Mouse (Mus musculus) embryonic facial prominence, embryonic 11.5 days (tissue): Measurements from ENCODE around the gene Als2. TPM values are rescaled to one million over a fixed set of nuclear protein-coding genes. Genes with fewer than 3 reads are reported as not detected.

Source experiments
- ATAC-seq: fragments of 200-750 bp; cut with Nextera tagmentation; replicated peaks from 2 replicates; pipeline ENCODE4 v1.8.0; 2017; ENCODE audit warnings: low read depth; ENCODE audit not compliant: insufficient number of reproducible peaks, low FRiP score, low TSS enrichment
- DNase-seq: peaks from one replicate; pipeline ENCODE4 v3.0.0-alpha.2; 2015; ENCODE audit warnings: low spot score
- H3K27ac ChIP-seq: fragments of 300-500 bp; sonication (generic); replicated peaks from 2 replicates; pipeline ENCODE4 v1.5.1; 2014; ENCODE audit warnings: mild to moderate bottlenecking, low read depth, low read length, control low read depth
- H3K27me3 ChIP-seq: fragments of 300-500 bp; sonication (generic); 2 replicates; pipeline ENCODE4 v1.6.1; 2014; ENCODE audit warnings: mild to moderate bottlenecking, low read length, moderate library complexity, mixed read lengths; ENCODE audit not compliant: control insufficient read depth, insufficient read depth
- H3K36me3 ChIP-seq: fragments of 300-500 bp; sonication (generic); replicated peaks from 2 replicates; pipeline ENCODE4 v1.6.1; 2014; ENCODE audit warnings: low read depth, mild to moderate bottlenecking, low read length, moderate library complexity, mixed read lengths; ENCODE audit not compliant: control insufficient read depth, insufficient read depth
- H3K4me1 ChIP-seq: fragments of 300-500 bp; sonication (generic); 2 replicates; pipeline ENCODE4 v1.6.1; 2014; ENCODE audit warnings: low read length, mixed read lengths; ENCODE audit not compliant: control insufficient read depth, insufficient read depth
- H3K4me2 ChIP-seq: fragments of 300-500 bp; sonication (generic); 2 replicates; pipeline ENCODE4 v1.6.1; 2014; ENCODE audit warnings: low read depth, mild to moderate bottlenecking, control low read depth, low read length, moderate library complexity
- H3K4me3 ChIP-seq: fragments of 300-500 bp; sonication (generic); 2 replicates; pipeline ENCODE4 v1.5.1; 2014; ENCODE audit warnings: low read depth, low read length, control low read depth
- H3K9ac ChIP-seq: fragments of 300-500 bp; sonication (generic); replicated peaks from 2 replicates; pipeline ENCODE4 v1.6.1; 2014; ENCODE audit warnings: mild to moderate bottlenecking, control low read depth, low read length
- H3K9me3 ChIP-seq: fragments of 300-500 bp; sonication (generic); replicated peaks from 2 replicates; pipeline ENCODE4 v1.6.1; 2016; ENCODE audit warnings: mild to moderate bottlenecking, low read length, inconsistent platforms, mixed read lengths; ENCODE audit not compliant: control insufficient read depth
- WGBS: fragments of 180-500 bp; shearing (Covaris S2); extraction: QIAGEN DNeasy Blood & Tissue Kit; methylation state at CpG from one replicate; pipeline ENCODE4 v1.1.7; 2014; 5-methylcytosine and 5-hydroxymethylcytosine counted together
- polyA plus RNA-seq: library from polyadenylated mRNA; unstranded; fragments of >200 nt; fragmentation: Nextera tagmentation; extraction: Ambion mirVana; gene quantifications from 2 replicates; pipeline ENCODE4 v1.2.1, GENCODE M21; 2014

Als2 gene
- polyA plus RNA-seq, 1 experiment from 2014 or later: 12.3 TPM

DNA sequence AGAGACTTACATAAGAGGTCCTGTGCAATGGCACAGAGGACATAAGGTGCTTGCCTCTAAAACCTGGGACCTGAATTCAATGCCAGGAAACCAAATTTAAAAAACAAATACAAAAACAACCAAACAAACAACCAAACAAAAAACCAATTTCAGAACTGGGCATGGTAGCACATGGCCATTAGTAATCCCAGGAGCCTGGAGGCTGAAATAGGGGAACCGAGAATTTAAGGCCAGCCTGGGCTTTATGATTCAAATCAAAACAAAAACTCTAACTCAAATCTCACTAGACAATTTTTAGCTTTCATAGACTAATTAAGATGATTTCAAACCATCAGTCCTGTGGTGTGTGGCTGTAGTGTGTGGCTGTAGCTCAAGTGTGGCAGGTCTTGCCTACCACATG, 32.5 kb downstream of the Als2 start:
- no peaks in the 10 kb centered on the region for H3K36me3 ChIP-seq
- no peak for DNase-seq
- no peaks in the 10 kb centered on the region for H3K4me1 ChIP-seq
- WGBS: 92% methylated on average over 1 of the region's 1 CpGs
- H3K27ac ChIP-seq: no peak overlapping the region
- no peaks in the 10 kb centered on the region for H3K9me3 ChIP-seq
- no peak overlapping the region for H3K4me3 ChIP-seq
- no peak overlapping the region for H3K4me2 ChIP-seq
- H3K27me3 ChIP-seq: no peaks in the 10 kb centered on the region
- no peak for ATAC-seq
- no peak overlapping the region for H3K9ac ChIP-seq

DNA sequence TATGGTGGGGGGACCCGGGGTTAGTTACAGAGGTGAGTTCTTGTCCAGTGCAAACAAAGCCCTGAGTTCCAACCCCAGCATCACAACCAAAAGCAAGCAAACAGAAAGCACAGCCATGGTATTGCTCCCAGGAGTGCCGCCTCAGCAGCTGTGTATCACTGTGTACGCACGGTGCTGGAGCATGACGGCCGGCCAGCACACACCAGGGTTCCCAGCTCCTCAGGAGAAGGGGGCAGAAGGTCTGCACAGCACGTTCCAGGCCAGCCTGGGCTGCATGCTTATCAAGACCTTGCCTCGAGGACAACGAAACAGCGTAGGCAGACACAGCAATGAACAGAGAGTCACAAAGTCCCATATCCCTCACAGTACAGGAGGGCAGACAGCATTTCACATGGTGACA, 34.7 kb downstream of the Als2 start:
- H3K4me3 ChIP-seq: no peak overlapping the region
- H3K4me1 ChIP-seq: no peaks in the 10 kb centered on the region
- DNase-seq (no peak), ATAC-seq (no peak)
- WGBS: 87% methylated on average over 10 of the region's 10 CpGs
- no peaks in the 10 kb centered on the region for H3K27me3 ChIP-seq
- no peak overlapping the region for H3K9ac ChIP-seq
- no peak overlapping the region for H3K4me2 ChIP-seq
- no peak overlapping the region for H3K27ac ChIP-seq
- no peaks in the 10 kb centered on the region for H3K36me3 ChIP-seq
- H3K9me3 ChIP-seq: no peaks in the 10 kb centered on the region

DNA sequence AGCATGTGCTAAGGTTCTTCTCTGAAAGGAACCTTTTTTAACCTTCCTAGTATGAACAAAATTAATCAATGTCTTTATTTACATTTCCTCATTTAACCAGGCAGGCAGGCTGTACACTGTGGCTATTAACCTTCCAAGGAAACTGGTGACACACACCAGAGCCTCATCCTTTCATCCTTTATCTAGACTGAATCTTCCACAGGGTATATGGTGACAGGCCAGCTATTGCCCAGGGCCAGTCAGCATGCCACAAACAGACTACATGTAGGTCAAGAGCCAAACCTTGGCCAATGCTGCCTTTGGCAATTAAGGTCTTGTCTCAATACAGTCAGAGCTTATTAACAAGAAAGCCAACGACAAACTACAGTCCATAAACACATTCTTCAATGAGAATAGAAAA, 35.5 kb downstream of the Als2 start:
- H3K4me2 ChIP-seq: no peak overlapping the region
- H3K27me3 ChIP-seq: no peaks in the 10 kb centered on the region
- no peaks in the 10 kb centered on the region for H3K36me3 ChIP-seq
- no peak overlapping the region for H3K9ac ChIP-seq
- H3K27ac ChIP-seq: no peak overlapping the region
- DNase-seq (no peak), ATAC-seq (no peak)
- H3K9me3 ChIP-seq: no peaks in the 10 kb centered on the region
- H3K4me3 ChIP-seq: no peak overlapping the region
- H3K4me1 ChIP-seq: no peaks in the 10 kb centered on the region
- 77% methylated on average over 1 of the region's 1 CpGs for WGBS

DNA sequence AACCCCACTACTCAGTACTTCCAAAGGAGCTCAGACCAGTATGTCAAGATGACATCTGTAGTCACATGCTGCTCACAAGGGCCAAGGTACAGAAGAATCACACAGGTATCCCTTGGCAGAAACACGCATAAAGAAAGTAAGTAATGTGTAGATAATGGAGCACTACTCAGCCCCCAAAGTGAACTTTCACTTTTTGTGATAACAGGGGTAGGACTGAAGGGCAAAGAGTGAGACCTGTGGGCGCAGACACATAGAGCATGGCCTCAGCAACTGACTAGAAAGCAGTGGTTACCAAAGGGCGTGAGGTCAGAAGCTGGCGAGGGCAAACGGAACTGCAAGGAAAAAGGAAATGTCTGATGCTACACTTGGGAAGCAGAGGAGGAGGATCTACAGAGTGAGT, 36.1 kb downstream of the Als2 start:
- no peaks in the 10 kb centered on the region for H3K9me3 ChIP-seq
- no peak overlapping the region for H3K4me3 ChIP-seq
- H3K4me2 ChIP-seq: no peak overlapping the region
- 80% methylated on average over 5 of the region's 5 CpGs for WGBS
- no peak overlapping the region for H3K9ac ChIP-seq
- no peaks in the 10 kb centered on the region for H3K36me3 ChIP-seq
- ATAC-seq (no peak), DNase-seq (no peak)
- H3K27ac ChIP-seq: no peak overlapping the region
- H3K27me3 ChIP-seq: no peaks in the 10 kb centered on the region
- no peaks in the 10 kb centered on the region for H3K4me1 ChIP-seq

DNA sequence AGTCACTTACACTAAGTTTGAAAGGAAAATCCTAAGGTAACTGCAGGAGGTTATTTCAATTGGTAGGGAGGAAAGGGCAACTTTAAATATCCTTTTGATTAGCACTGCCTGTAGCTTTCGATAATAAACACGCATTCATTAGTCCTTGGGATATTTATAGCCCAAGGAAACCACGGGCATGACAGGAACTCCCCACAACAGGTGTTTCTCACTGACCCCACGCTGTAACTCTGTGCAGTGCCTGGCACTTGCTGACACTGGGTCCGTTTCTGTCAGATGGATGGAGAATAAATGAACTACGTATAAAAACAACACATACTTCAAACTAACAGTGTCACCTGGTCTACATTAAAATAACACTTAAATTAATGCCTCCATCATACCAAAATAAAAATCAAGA, 42.1 kb downstream of the Als2 start:
- no peak for DNase-seq
- Histone ChIP-seq H3K9ac (no peak overlapping the region), H3K4me1 (no peaks in the 10 kb centered on the region), H3K27ac (no peak overlapping the region), H3K4me3 (no peak overlapping the region), H3K4me2 (no peak overlapping the region), H3K36me3 (no peaks in the 10 kb centered on the region), H3K9me3 (no peaks in the 10 kb centered on the region), H3K27me3 (no peaks in the 10 kb centered on the region)
- WGBS: 77% methylated on average over 6 of the region's 6 CpGs
- no peak for ATAC-seq

DNA sequence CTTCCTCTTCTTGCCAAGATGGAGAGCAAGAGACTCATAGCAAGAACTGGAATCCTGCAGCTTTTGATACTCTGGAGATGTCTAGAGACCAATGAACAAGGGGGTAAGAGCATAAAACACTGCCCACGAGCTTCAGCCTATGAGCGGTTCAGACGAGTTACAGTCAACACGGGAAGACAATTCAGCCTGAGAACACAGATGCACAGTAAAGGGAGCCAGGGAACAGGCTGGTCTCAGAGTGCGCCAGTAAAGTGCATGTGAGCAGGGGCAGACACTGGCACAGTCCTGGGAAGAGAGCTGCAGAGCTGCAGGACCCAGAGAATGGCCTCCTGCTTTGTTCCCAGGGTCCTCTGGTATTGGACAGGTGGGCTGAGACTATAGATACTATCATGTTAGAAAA, 49.2 kb downstream of the Als2 start:
- Histone ChIP-seq H3K4me1 (no peaks in the 10 kb centered on the region), H3K9ac (no peak overlapping the region), H3K27me3 (no peaks in the 10 kb centered on the region), H3K9me3 (no peaks in the 10 kb centered on the region), H3K4me3 (no peak overlapping the region), H3K27ac (no peak overlapping the region), H3K4me2 (no peak overlapping the region), H3K36me3 (no peaks in the 10 kb centered on the region)
- no peak for ATAC-seq
- DNase-seq: no peak
- 81% methylated on average over 5 of the region's 5 CpGs for WGBS

DNA sequence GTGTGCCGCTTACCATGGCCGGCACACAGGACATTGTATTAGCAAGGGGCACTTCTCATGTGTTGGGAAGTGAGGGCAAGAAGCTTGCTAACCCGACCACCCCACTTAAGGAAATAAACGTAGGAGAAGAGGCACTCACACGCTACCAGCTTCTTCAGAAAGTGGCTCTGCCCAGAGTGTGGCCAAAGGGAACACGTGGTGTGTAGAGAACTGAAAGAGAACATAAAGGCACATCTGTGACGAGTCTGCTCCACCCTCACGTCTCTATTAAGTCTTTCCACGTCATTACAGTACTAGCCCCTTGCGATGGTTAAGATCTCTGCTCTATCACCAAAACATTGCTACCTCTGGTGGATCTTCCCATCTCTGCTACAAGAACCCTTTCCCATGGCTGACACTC, 50.7 kb downstream of the Als2 start:
- H3K9ac ChIP-seq: no peak overlapping the region
- no peaks in the 10 kb centered on the region for H3K4me1 ChIP-seq
- DNase-seq (no peak), ATAC-seq (no peak)
- no peaks in the 10 kb centered on the region for H3K36me3 ChIP-seq
- no peaks in the 10 kb centered on the region for H3K9me3 ChIP-seq
- no peak overlapping the region for H3K27ac ChIP-seq
- no peak overlapping the region for H3K4me2 ChIP-seq
- WGBS: 87% methylated on average over 10 of the region's 10 CpGs
- no peak overlapping the region for H3K4me3 ChIP-seq
- H3K27me3 ChIP-seq: no peaks in the 10 kb centered on the region

DNA sequence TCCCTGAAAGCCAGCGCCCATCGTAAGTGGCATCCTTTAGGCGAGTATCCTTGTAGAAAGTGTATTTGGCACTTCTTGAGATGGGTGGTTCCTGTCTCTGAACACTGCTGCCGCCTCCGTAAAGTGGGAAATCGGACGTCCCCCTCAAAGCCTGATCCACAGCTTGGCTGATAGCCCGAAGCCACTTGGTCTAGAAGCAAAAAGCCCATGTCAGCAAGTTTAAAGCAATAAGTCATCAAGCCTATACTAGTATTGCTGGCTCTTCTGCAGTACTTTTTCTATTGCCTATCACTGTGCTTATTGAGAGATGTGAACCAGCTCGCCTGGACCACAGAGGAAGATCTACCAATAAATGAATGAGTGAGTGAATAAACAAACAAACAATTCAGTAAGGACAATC, 51.6 kb downstream of the Als2 start:
- 87% methylated on average over 9 of the region's 9 CpGs for WGBS
- Histone ChIP-seq H3K27ac (no peak overlapping the region), H3K4me2 (no peak overlapping the region), H3K4me3 (no peak overlapping the region), H3K27me3 (no peaks in the 10 kb centered on the region), H3K9ac (no peak overlapping the region), H3K4me1 (no peaks in the 10 kb centered on the region), H3K9me3 (no peaks in the 10 kb centered on the region), H3K36me3 (no peaks in the 10 kb centered on the region)
- DNase-seq: no peak
- ATAC-seq: no peak

DNA sequence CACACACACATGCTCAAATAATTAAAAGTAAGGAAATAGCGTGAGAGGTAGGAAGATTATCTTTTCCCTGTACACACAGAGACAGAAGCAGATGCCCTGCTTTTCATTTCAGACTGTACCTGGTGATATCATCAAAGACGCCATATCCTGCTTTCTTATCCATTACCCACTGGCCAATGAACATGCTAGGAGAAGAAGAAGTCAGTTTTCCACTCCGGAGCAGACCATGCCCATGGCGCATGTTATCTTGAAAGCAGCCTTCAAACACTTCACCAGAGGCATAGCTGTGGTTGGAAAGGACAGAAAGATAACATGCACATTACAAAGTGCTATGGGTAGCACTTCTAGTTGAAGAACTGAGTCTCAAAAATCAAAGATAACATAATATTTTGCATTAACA, 54.0 kb downstream of the Als2 start:
- peaks cover 5% of the 10 kb centered on the region; the same call in 1 of the 2 replicates for H3K36me3 ChIP-seq
- H3K27ac ChIP-seq: no peak overlapping the region
- H3K9ac ChIP-seq: no peak overlapping the region
- no peaks in the 10 kb centered on the region for H3K27me3 ChIP-seq
- no peak overlapping the region for H3K4me2 ChIP-seq
- no peak overlapping the region for H3K4me3 ChIP-seq
- ATAC-seq: no peak
- no peaks in the 10 kb centered on the region for H3K9me3 ChIP-seq
- H3K4me1 ChIP-seq: no peaks in the 10 kb centered on the region
- DNase-seq: no peak
- 92% methylated on average over 4 of the region's 4 CpGs for WGBS
